9 mouse cellular contexts compared by ENCODE assay signal in genomic region chr11:79003053-79003768, GRCm38 (mm10). TPM values are rescaled to one million over a fixed set of nuclear protein-coding genes. Genes with fewer than 3 reads are reported as not detected.
DNase-seq lines count a peak whose midpoint lies in the region; ATAC-seq and TF ChIP-seq lines count a peak whose summit lies in the region.
"Had no signal": no experiment of that assay in that cellular context is flagged by ENCODE, and none has a peak within 500 bp of the region (broad histone marks: within the 10 kb centered on the region; RNA-seq: fewer than 3 reads in every experiment).

No protein-coding gene starts in this region.

- no peak overlapping the region for H3K4me3 ChIP-seq in hindbrain, postnatal 0 days (ENCODE audit: low read length)
- no peak overlapping the region for H3K4me3 ChIP-seq in hindbrain, embryonic 13.5 days
- no peak overlapping the region for H3K4me3 ChIP-seq in limb, embryonic 15.5 days
- H3K4me3 ChIP-seq in stomach, embryonic 14.5 days (ENCODE audit: low read depth, low read length) = no peak overlapping the region
- H3K4me3 ChIP-seq in left cerebral cortex, adult 2 months = no peak overlapping the region

- intact Hi-C loops in left cerebral cortex, adult 2 months (cut with DNase I) = no loop called here

- H3K27me3 ChIP-seq in hindbrain, postnatal 0 days (ENCODE audit: insufficient read depth, low read length) = no peaks in the 10 kb centered on the region
- no peaks in the 10 kb centered on the region for H3K27me3 ChIP-seq in hindbrain, embryonic 13.5 days
- H3K27me3 ChIP-seq in limb, embryonic 15.5 days = no peaks in the 10 kb centered on the region
- H3K27me3 ChIP-seq in stomach, embryonic 14.5 days (ENCODE audit: control insufficient read depth, insufficient read depth, low read length) = no peaks in the 10 kb centered on the region
- H3K27me3 ChIP-seq: Patski had no signal

- H3K4me2 ChIP-seq in hindbrain, postnatal 0 days (ENCODE audit: low read depth, low read length) = no peak overlapping the region
- H3K4me2 ChIP-seq in hindbrain, embryonic 13.5 days = no peak overlapping the region
- H3K4me2 ChIP-seq in limb, embryonic 15.5 days = no peak overlapping the region
- H3K4me2 ChIP-seq in stomach, embryonic 14.5 days (replicated peaks; ENCODE audit: low read depth, low read length) = no peak overlapping the region

- no peak overlapping the region for H3K9ac ChIP-seq in hindbrain, postnatal 0 days (replicated peaks; ENCODE audit: low read length)
- H3K9ac ChIP-seq in hindbrain, embryonic 13.5 days = no peak overlapping the region
- H3K9ac ChIP-seq in limb, embryonic 15.5 days = no peak overlapping the region
- H3K9ac ChIP-seq in stomach, embryonic 14.5 days (replicated peaks; ENCODE audit: low read depth, low read length) = no peak overlapping the region

- TF ChIP-seq CTCF in hindbrain, postnatal 0 days (IDR thresholded peaks at IDR 0.05; ENCODE audit: low read depth) = no peak
- TF ChIP-seq CTCF in left cerebral cortex, adult 2 months (IDR thresholded peaks at IDR 0.05) = no peak

- no peaks in the 10 kb centered on the region for H3K4me1 ChIP-seq in hindbrain, postnatal 0 days (ENCODE audit: insufficient read depth, low read length)
- peaks cover 5% of the 10 kb centered on the region for H3K4me1 ChIP-seq in hindbrain, embryonic 13.5 days (replicated peaks)
- H3K4me1 ChIP-seq in limb, embryonic 15.5 days = peaks cover 4% of the 10 kb centered on the region; the same call in 1 of the 2 replicates
- H3K4me1 ChIP-seq in stomach, embryonic 14.5 days (ENCODE audit: control insufficient read depth, insufficient read depth, low read length) = peaks cover 15% of the 10 kb centered on the region

- WGBS in hindbrain, postnatal 0 days = 81% methylated on average over 11 of the region's 11 CpGs
- 79% methylated on average over 11 of the region's 11 CpGs for WGBS in hindbrain, embryonic 13.5 days
- WGBS in limb, embryonic 15.5 days = 59% methylated on average over 11 of the region's 11 CpGs
- 55% methylated on average over 11 of the region's 11 CpGs for WGBS in stomach, embryonic 14.5 days

- H3K36me3 ChIP-seq in hindbrain, postnatal 0 days (ENCODE audit: insufficient read depth, low read length) = no peaks in the 10 kb centered on the region
- no peaks in the 10 kb centered on the region for H3K36me3 ChIP-seq in hindbrain, embryonic 13.5 days
- H3K36me3 ChIP-seq in limb, embryonic 15.5 days = no peaks in the 10 kb centered on the region
- no peaks in the 10 kb centered on the region for H3K36me3 ChIP-seq in stomach, embryonic 14.5 days (ENCODE audit: control insufficient read depth, insufficient read depth, low read length)

- DNase-seq in hindbrain, postnatal 0 days (ENCODE audit: low spot score) = no peak
- DNase-seq in right cerebral cortex, adult 2 months (ENCODE audit: low spot score in 2 of 2) = no peak
- DNase-seq in left cerebral cortex, adult 2 months (ENCODE audit: extremely low spot score in 1 of 2, low spot score in 2 of 2) = no peak
- DNase-seq in gastrocnemius, postnatal 4 days (ENCODE audit: low spot score in 2 of 2) = no peak

- H3K9me3 ChIP-seq in hindbrain, postnatal 0 days (ENCODE audit: low read length) = no peaks in the 10 kb centered on the region
- no peaks in the 10 kb centered on the region for H3K9me3 ChIP-seq in hindbrain, embryonic 13.5 days
- no peaks in the 10 kb centered on the region for H3K9me3 ChIP-seq in limb, embryonic 15.5 days
- H3K9me3 ChIP-seq in stomach, embryonic 14.5 days (ENCODE audit: control insufficient read depth, low read depth, low read length) = no peaks in the 10 kb centered on the region

- ATAC-seq in hindbrain, postnatal 0 days = no peak
- ATAC-seq in hindbrain, embryonic 13.5 days (ENCODE audit: low FRiP score) = no peak
- peak; percentile 50 for ATAC-seq in granulocyte monocyte progenitor cell, adult 5-6 weeks (replicated peaks; ENCODE audit: poor library complexity, severe bottlenecking)
- no peak for ATAC-seq in limb, embryonic 15.5 days (ENCODE audit: insufficient number of reproducible peaks, low FRiP score, low TSS enrichment, low read depth)
- ATAC-seq in stomach, embryonic 14.5 days (ENCODE audit: insufficient number of reproducible peaks, insufficient read depth, low FRiP score, low read depth) = no peak

- H3K27ac ChIP-seq in hindbrain, postnatal 0 days = 0 out of 2 replicates have a peak overlapping the region, but pooled peaks have one; percentile 21
- no peak overlapping the region for H3K27ac ChIP-seq in hindbrain, embryonic 13.5 days
- H3K27ac ChIP-seq in limb, embryonic 15.5 days = peak overlapping the region; percentile 54; the same call in 1 of the 2 replicates
- peak overlapping the region; percentile 12; the same call in 1 of the 2 replicates for H3K27ac ChIP-seq in stomach, embryonic 14.5 days (ENCODE audit: low read length)
- no peak overlapping the region for H3K27ac ChIP-seq in left cerebral cortex, adult 2 months

RNA-seq across cellular contexts. Expression of gene Lgals9, which starts 18.5 kb away (rescaled TPM):
- 19.0 and 21.8 TPM in 2 replicates for total RNA-seq in hindbrain, postnatal 0 days (2014; rRNA removed)
- 23.3 and 24.0 TPM in 2 replicates for polyA plus RNA-seq in hindbrain, postnatal 0 days (2015; fragmentation: Nextera tagmentation; extraction: Ambion mirVana)
- polyA plus RNA-seq in hindbrain, embryonic 13.5 days (2015; fragmentation: Nextera tagmentation; extraction: Ambion mirVana) = 10.6 and 12.3 TPM in 2 replicates
- total RNA-seq in granulocyte monocyte progenitor cell, adult 5-6 weeks (2014; fragmentation: Nextera tagmentation) = 273 and 289 TPM in 2 replicates
- total RNA-seq in granulocyte monocyte progenitor cell, adult 5-6 weeks (2017) = 68.6 and 84.9 TPM in 2 replicates
- polyA plus RNA-seq in limb, embryonic 15.5 days (2015; fragmentation: Nextera tagmentation; extraction: Ambion mirVana) = 45.9 and 51.0 TPM in 2 replicates
- polyA plus RNA-seq in stomach, embryonic 14.5 days (2014; fragmentation: Nextera tagmentation; extraction: Ambion mirVana) = 32.9 and 36.0 TPM in 2 replicates
- total RNA-seq in left cerebral cortex, adult 2 months (2021) = 1 to 10 TPM; 4.2 to 5.5 TPM
- 10 to 100 TPM; 29.9 to 31.8 TPM for total RNA-seq in gastrocnemius, postnatal 4 days (2021)

Comparison
In these comparisons a context has a peak if more than half of its experiments do, and no peak if none do; other contexts are left out.
1. H3K27ac ChIP-seq: peak in hindbrain, postnatal 0 days (single experiment), limb, embryonic 15.5 days (single experiment) and stomach, embryonic 14.5 days (single experiment); none in hindbrain, embryonic 13.5 days (single experiment) and left cerebral cortex, adult 2 months (single experiment).